Mouse (Mus musculus): ENCODE measurements around the gene Itgb4. TPM values are rescaled to one million over a fixed set of nuclear protein-coding genes. Genes with fewer than 3 reads are reported as not detected.

Gene Itgb4
- polyA plus RNA-seq, 1 experiment from 2014 or later = 1.2 TPM

GRCm38 (mm10) chr11:115950719-115951118 lies 23.8 kb upstream of the Itgb4 start:
- H3K36me3 ChIP-seq = peaks cover 58% of the 10 kb centered on the region
- no peak overlapping the region for H3K27ac ChIP-seq
- H3K27me3 ChIP-seq = no peaks in the 10 kb centered on the region
- no peak overlapping the region for H3K4me2 ChIP-seq
- no peak overlapping the region for H3K9ac ChIP-seq
- H3K4me3 ChIP-seq = no peak overlapping the region
- no peak for ATAC-seq (replicated peaks; ENCODE audit: insufficient number of reproducible peaks, insufficient read depth, low FRiP score, low read depth)
- 82% methylated on average over 2 of the region's 2 CpGs for WGBS
- no peaks in the 10 kb centered on the region for H3K9me3 ChIP-seq (replicated peaks)
- 0 out of 2 replicates have a peak, but pooled peaks cover 17% of the 10 kb centered on the region for H3K4me1 ChIP-seq (replicated peaks)

DNA sequence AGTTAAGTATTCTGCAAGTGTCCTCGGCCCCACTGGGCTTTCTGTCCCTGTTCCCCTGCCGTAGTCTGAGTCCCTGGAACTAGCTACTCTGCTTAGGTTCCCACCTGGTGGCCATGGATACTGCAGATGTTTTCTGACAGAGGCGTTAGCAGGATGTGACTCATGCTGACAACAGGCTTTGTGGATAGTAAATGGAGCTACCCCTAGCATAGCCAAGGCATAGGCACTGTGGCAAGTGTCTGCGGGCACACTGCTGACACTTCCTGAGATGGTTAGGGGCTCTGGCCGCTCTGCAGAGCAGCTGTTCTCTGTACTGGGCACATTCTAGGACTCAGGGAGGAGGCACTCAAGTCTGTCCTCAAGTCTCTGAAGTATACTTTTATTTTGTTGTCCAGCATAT lies 19.8 kb upstream of the Itgb4 start:
- H3K27ac ChIP-seq = no peak overlapping the region
- H3K4me2 ChIP-seq = no peak overlapping the region
- no peaks in the 10 kb centered on the region for H3K27me3 ChIP-seq
- no peak overlapping the region for H3K9ac ChIP-seq
- 69% methylated on average over 5 of the region's 5 CpGs for WGBS
- H3K4me3 ChIP-seq = no peak overlapping the region
- ATAC-seq (replicated peaks; ENCODE audit: insufficient number of reproducible peaks, insufficient read depth, low FRiP score, low read depth) = no peak
- H3K9me3 ChIP-seq (replicated peaks) = no peaks in the 10 kb centered on the region
- H3K36me3 ChIP-seq = peaks cover 52% of the 10 kb centered on the region
- H3K4me1 ChIP-seq (replicated peaks) = 0 out of 2 replicates have a peak, but pooled peaks cover 15% of the 10 kb centered on the region

DNA sequence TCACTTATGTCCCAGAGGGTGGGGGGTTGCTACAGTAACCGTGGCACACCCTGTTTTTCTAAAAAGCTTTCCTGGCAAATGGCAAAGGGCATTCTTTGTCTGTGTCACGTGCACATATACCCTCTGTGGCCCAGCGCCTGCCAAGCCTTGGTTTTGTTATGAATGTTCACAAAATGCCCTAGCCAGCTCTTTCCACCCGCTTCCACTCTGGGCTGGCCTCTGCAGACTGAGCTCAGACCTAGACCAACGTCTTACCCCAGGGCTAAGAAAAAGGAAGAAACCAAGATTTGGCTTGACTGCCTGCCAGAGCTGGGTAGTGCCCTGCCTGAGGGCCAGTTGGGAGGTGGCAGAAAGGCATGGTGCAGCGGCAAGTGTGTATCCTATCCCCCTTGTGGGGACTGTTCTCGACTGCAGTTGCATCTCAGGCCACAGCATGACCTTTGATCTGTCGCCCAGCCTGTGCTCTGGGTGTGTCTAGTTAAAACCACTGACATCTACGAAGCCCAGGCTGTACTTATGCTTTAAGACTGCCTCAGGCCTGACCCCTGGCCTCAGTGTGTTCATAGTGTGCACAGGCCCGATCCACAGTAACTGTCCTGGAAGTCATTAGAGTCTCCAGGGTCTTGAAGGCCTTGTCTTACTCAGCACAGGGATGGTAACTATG lies 19.2 kb upstream of the Itgb4 start:
- Histone ChIP-seq H3K9ac (no peak overlapping the region), H3K4me2 (no peak overlapping the region), H3K27ac (0 out of 2 replicates have a peak overlapping the region, but pooled peaks have one; percentile 22), H3K9me3 (replicated peaks) (no peaks in the 10 kb centered on the region), H3K27me3 (no peaks in the 10 kb centered on the region), H3K4me3 (no peak overlapping the region), H3K36me3 (peaks cover 56% of the 10 kb centered on the region), H3K4me1 (replicated peaks) (0 out of 2 replicates have a peak, but pooled peaks cover 12% of the 10 kb centered on the region)
- no peak for ATAC-seq (replicated peaks; ENCODE audit: insufficient number of reproducible peaks, insufficient read depth, low FRiP score, low read depth)
- WGBS = 67% methylated on average over 10 of the region's 10 CpGs

- Histone ChIP-seq H3K9me3 (replicated peaks) (no peaks in the 10 kb centered on the region), H3K4me1 (replicated peaks) (0 out of 2 replicates have a peak, but pooled peaks cover 12% of the 10 kb centered on the region), H3K27ac (peak overlapping the region; percentile 16; the same call in 1 of the 2 replicates), H3K4me2 (no peak overlapping the region), H3K9ac (no peak overlapping the region), H3K36me3 (peaks cover 57% of the 10 kb centered on the region), H3K27me3 (no peaks in the 10 kb centered on the region), H3K4me3 (no peak overlapping the region)
- WGBS = 65% methylated on average over 4 of the region's 4 CpGs
- no peak for ATAC-seq (replicated peaks; ENCODE audit: insufficient number of reproducible peaks, insufficient read depth, low FRiP score, low read depth)
These were observed 18.1 kb upstream of the Itgb4 start for GRCm38 (mm10) chr11:115956453-115956852.

GRCm38 (mm10) chr11:115957971-115958370 lies 16.5 kb upstream of the Itgb4 start:
- no peak for ATAC-seq (replicated peaks; ENCODE audit: insufficient number of reproducible peaks, insufficient read depth, low FRiP score, low read depth)
- Histone ChIP-seq H3K4me2 (no peak overlapping the region), H3K9me3 (replicated peaks) (no peaks in the 10 kb centered on the region), H3K36me3 (peaks cover 64% of the 10 kb centered on the region), H3K27me3 (no peaks in the 10 kb centered on the region), H3K4me3 (no peak overlapping the region), H3K27ac (0 out of 2 replicates have a peak overlapping the region, but pooled peaks have one; percentile 16), H3K9ac (no peak overlapping the region), H3K4me1 (replicated peaks) (0 out of 2 replicates have a peak, but pooled peaks cover 6% of the 10 kb centered on the region)
- 67% methylated on average over 7 of the region's 7 CpGs for WGBS

- H3K27ac ChIP-seq = no peak overlapping the region
- H3K36me3 ChIP-seq = peaks cover 67% of the 10 kb centered on the region
- 0 out of 2 replicates have a peak, but pooled peaks cover 6% of the 10 kb centered on the region for H3K4me1 ChIP-seq (replicated peaks)
- H3K27me3 ChIP-seq = no peaks in the 10 kb centered on the region
- no peak overlapping the region for H3K4me3 ChIP-seq
- 96% methylated on average over 9 of the region's 9 CpGs for WGBS
- no peak for ATAC-seq (replicated peaks; ENCODE audit: insufficient number of reproducible peaks, insufficient read depth, low FRiP score, low read depth)
- no peak overlapping the region for H3K9ac ChIP-seq
- H3K9me3 ChIP-seq (replicated peaks) = no peaks in the 10 kb centered on the region
- H3K4me2 ChIP-seq = no peak overlapping the region
These were observed 15.5 kb upstream of the Itgb4 start for GRCm38 (mm10) chr11:115959018-115959417.

- Histone ChIP-seq H3K9ac (no peak overlapping the region), H3K36me3 (peaks cover 62% of the 10 kb centered on the region), H3K9me3 (replicated peaks) (no peaks in the 10 kb centered on the region), H3K4me3 (no peak overlapping the region), H3K4me2 (no peak overlapping the region), H3K4me1 (replicated peaks) (peaks cover 8% of the 10 kb centered on the region; the same call in 1 of the 2 replicates), H3K27me3 (no peaks in the 10 kb centered on the region), H3K27ac (no peak overlapping the region)
- WGBS = 94% methylated on average over 9 of the region's 9 CpGs
- no peak for ATAC-seq (replicated peaks; ENCODE audit: insufficient number of reproducible peaks, insufficient read depth, low FRiP score, low read depth)
These were observed 11.7 kb upstream of the Itgb4 start for GRCm38 (mm10) chr11:115962651-115963412.

DNA sequence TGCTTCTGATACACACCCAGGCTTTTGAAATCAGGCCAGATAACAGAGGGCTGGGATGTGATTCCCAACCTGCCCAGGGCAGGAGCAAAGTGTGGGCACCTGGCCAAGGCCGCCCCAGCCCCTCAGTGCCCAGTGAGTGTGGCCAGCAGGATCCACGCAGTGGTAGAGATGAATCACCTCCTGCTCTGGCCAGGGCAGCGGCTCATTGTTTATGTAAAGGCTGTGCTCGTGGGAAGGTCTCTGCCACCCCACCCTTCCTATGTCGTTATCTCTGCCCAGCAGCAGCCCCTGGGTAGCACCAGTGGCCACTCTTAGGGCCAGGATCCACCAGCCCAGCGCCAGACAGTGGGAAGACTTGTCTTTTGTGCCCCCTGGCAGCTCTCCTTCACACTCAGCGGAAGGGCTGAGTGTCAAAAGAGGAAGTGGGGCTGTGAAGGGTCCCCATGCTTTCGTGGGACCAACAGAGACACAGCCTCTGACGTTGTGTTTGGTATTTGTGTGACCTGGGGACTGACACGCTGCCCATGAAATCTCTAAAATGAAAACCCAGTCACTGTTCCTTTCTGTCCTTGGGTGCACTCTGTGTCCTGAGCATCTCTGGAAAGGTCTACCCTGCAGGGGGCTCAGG lies 9.4 kb upstream of the Itgb4 start:
- Histone ChIP-seq H3K4me1 (replicated peaks) (peaks cover 16% of the 10 kb centered on the region; the same call in 1 of the 2 replicates), H3K9ac (no peak overlapping the region), H3K36me3 (peaks cover 54% of the 10 kb centered on the region), H3K4me2 (no peak overlapping the region), H3K4me3 (no peak overlapping the region), H3K27ac (peak overlapping the region; percentile 15; the same call in 1 of the 2 replicates), H3K9me3 (replicated peaks) (no peaks in the 10 kb centered on the region), H3K27me3 (no peaks in the 10 kb centered on the region)
- 65% methylated on average over 10 of the region's 10 CpGs for WGBS
- ATAC-seq (replicated peaks; ENCODE audit: insufficient number of reproducible peaks, insufficient read depth, low FRiP score, low read depth) = peak; percentile 56

DNA sequence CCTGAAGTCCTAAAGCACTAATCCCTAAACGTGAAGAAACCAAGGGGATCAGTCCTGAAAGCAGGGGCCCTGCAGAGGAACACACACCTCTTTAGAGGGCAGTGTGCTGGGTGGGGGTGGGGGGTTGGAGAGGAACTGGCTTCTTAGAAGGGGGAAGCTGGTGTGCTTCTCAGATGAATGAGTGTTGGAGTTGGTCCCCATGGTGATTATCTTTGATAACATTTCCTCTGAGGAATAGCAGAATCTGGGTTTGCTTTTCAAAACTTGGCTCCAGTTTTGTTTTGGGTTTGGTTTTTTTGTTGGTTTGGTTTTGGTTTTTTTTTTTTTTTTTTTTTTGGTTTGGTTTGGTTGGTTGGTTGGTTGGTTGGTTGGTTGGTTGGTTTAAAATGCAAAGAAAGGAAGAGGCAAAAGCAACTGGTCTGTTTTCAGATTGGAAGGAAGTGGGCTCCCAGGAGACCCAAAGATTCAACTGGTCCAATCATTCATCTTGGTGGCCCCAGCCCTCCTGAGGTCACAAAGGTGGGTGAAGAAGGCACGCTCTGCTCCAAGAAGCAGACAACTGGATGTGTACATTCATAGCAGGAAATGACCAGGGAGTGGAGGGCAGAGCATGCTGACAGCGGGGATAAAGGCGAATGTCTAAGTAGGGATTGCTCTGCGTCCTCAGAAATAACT lies 5.6 kb upstream of the Itgb4 start:
- Histone ChIP-seq H3K4me3 (no peak overlapping the region), H3K9ac (no peak overlapping the region), H3K4me1 (replicated peaks) (peaks cover 17% of the 10 kb centered on the region; the same call in 1 of the 2 replicates), H3K27me3 (peaks cover 8% of the 10 kb centered on the region), H3K4me2 (no peak overlapping the region), H3K36me3 (peaks cover 17% of the 10 kb centered on the region), H3K9me3 (replicated peaks) (no peaks in the 10 kb centered on the region), H3K27ac (no peak overlapping the region)
- no peak; the same call in 1 of the 2 replicates for ATAC-seq (replicated peaks; ENCODE audit: insufficient number of reproducible peaks, insufficient read depth, low FRiP score, low read depth)
- 52% methylated on average over 5 of the region's 5 CpGs for whole genome bisulfite sequencing

DNA sequence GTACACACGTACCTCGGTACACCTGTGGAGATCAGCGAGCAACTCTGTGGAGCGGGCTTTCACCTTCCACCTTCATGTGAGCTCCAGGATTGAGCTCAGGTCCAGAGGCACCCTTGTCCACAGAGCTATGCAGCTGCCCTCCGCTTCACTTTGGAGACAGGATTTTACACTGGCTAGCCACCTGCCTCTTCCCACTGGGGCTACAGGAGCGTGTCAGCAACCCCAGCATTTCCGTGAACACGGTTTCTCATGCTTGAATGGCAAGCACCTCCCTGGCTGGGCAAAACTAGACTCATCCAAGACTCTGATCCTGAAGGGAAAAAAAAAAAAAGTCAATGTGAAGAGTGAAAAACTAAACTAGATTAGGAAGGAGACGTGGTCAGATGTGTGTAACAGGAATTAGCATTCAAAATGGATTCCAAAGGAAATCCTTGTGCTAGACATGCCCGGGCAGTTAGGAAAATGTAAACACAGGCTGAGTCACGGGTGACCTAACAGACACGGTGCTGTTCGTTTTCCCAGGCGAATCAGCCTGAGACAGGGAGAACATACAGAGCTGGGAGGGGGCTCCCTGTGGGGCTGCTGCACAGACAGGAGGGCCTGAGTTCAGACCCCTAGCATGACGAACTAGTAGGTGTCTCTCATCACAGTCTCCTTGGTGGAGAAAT lies 4.4 kb upstream of the Itgb4 start:
- Histone ChIP-seq H3K27ac (0 out of 2 replicates have a peak overlapping the region, but pooled peaks have one; percentile 18), H3K36me3 (peaks cover 6% of the 10 kb centered on the region), H3K9ac (no peak overlapping the region), H3K9me3 (replicated peaks) (no peaks in the 10 kb centered on the region), H3K27me3 (peaks cover 20% of the 10 kb centered on the region), H3K4me1 (replicated peaks) (peaks cover 22% of the 10 kb centered on the region), H3K4me2 (no peak overlapping the region), H3K4me3 (no peak overlapping the region)
- 54% methylated on average over 15 of the region's 15 CpGs for WGBS
- no peak for ATAC-seq (replicated peaks; ENCODE audit: insufficient number of reproducible peaks, insufficient read depth, low FRiP score, low read depth)
